7 mouse cellular contexts compared by ENCODE assay signal in genomic region chrX:12007832-12008540, GRCm38 (mm10).
DNase-seq lines count a peak whose midpoint lies in the region; ATAC-seq lines count a peak whose summit lies in the region.

No protein-coding gene starts in this region.

- DNase-seq in liver, embryonic 11.5 days (ENCODE audit: low spot score), result no peak
- DNase-seq in liver, result no peak
- DNase-seq in layer of hippocampus, adult 8-10 months (ENCODE audit: low spot score in 2 of 2), result no peak

- no peaks in the 10 kb centered on the region for H3K9me3 ChIP-seq in liver, embryonic 11.5 days (ENCODE audit: control insufficient read depth, low read length)
- H3K9me3 ChIP-seq in forebrain, embryonic 12.5 days, result no peaks in the 10 kb centered on the region
- no peaks in the 10 kb centered on the region for H3K9me3 ChIP-seq in hindbrain, embryonic 16.5 days (ENCODE audit: control insufficient read depth, low read length)
- no peaks in the 10 kb centered on the region for H3K9me3 ChIP-seq in midbrain, embryonic 16.5 days (replicated peaks; ENCODE audit: control insufficient read depth, low read length, poor library complexity, severe bottlenecking)

- no peak for ATAC-seq in liver, embryonic 11.5 days (replicated peaks; ENCODE audit: low FRiP score)
- ATAC-seq in forebrain, embryonic 12.5 days (ENCODE audit: low FRiP score), result no peak
- ATAC-seq in hindbrain, embryonic 16.5 days, result no peak
- no peak for ATAC-seq in midbrain, embryonic 16.5 days
- ATAC-seq in cerebellum, adult (ENCODE audit: insufficient number of reproducible peaks, low FRiP score, low TSS enrichment), result no peak

- H3K4me2 ChIP-seq in liver, embryonic 11.5 days, result peak overlapping the region; percentile 89
- peak overlapping the region; percentile 61 for H3K4me2 ChIP-seq in forebrain, embryonic 12.5 days
- peak overlapping the region; percentile 77 for H3K4me2 ChIP-seq in hindbrain, embryonic 16.5 days (ENCODE audit: low read length)
- H3K4me2 ChIP-seq in midbrain, embryonic 16.5 days (ENCODE audit: low read length), result peak overlapping the region; percentile 63

- H3K4me3 ChIP-seq in liver, embryonic 11.5 days (ENCODE audit: low read depth, low read length), result no peak overlapping the region
- no peak overlapping the region for H3K4me3 ChIP-seq in forebrain, embryonic 12.5 days (replicated peaks)
- no peak overlapping the region for H3K4me3 ChIP-seq in hindbrain, embryonic 16.5 days (ENCODE audit: low read length)
- H3K4me3 ChIP-seq in midbrain, embryonic 16.5 days (ENCODE audit: low read depth, low read length), result no peak overlapping the region

- peaks cover 46% of the 10 kb centered on the region for H3K27me3 ChIP-seq in liver, embryonic 11.5 days (replicated peaks; ENCODE audit: control insufficient read depth, insufficient read depth, low read length)
- H3K27me3 ChIP-seq in forebrain, embryonic 12.5 days, result peaks cover 64% of the 10 kb centered on the region
- peaks cover 20% of the 10 kb centered on the region for H3K27me3 ChIP-seq in hindbrain, embryonic 16.5 days (replicated peaks; ENCODE audit: control insufficient read depth, insufficient read depth, low read length)
- peaks cover 14% of the 10 kb centered on the region for H3K27me3 ChIP-seq in midbrain, embryonic 16.5 days (ENCODE audit: control insufficient read depth, insufficient read depth, low read depth, low read length)

- H3K4me1 ChIP-seq in liver, embryonic 11.5 days (replicated peaks; ENCODE audit: control insufficient read depth, insufficient read depth, low read length), result peaks cover 16% of the 10 kb centered on the region
- peaks cover 38% of the 10 kb centered on the region for H3K4me1 ChIP-seq in forebrain, embryonic 12.5 days
- H3K4me1 ChIP-seq in hindbrain, embryonic 16.5 days (ENCODE audit: control insufficient read depth, insufficient read depth, low read depth, low read length), result peaks cover 17% of the 10 kb centered on the region
- H3K4me1 ChIP-seq in midbrain, embryonic 16.5 days (ENCODE audit: control insufficient read depth, insufficient read depth, low read length), result peaks cover 10% of the 10 kb centered on the region; the same call in 1 of the 2 replicates

- no peaks in the 10 kb centered on the region for H3K36me3 ChIP-seq in liver, embryonic 11.5 days (ENCODE audit: control insufficient read depth, insufficient read depth, low read length)
- no peaks in the 10 kb centered on the region for H3K36me3 ChIP-seq in forebrain, embryonic 12.5 days (replicated peaks)
- H3K36me3 ChIP-seq in hindbrain, embryonic 16.5 days (ENCODE audit: control insufficient read depth, insufficient read depth, low read length), result no peaks in the 10 kb centered on the region
- H3K36me3 ChIP-seq in midbrain, embryonic 16.5 days (ENCODE audit: control insufficient read depth, insufficient read depth, low read length), result no peaks in the 10 kb centered on the region

- WGBS in liver, embryonic 11.5 days, result 11% methylated on average over 11 of the region's 11 CpGs
- WGBS in forebrain, embryonic 12.5 days, result 6% methylated on average over 11 of the region's 11 CpGs
- WGBS in hindbrain, embryonic 16.5 days, result 13% methylated on average over 11 of the region's 11 CpGs
- WGBS in midbrain, embryonic 16.5 days, result 6% methylated on average over 11 of the region's 11 CpGs

- H3K9ac ChIP-seq in liver, embryonic 11.5 days (ENCODE audit: low read depth, low read length), result no peak overlapping the region
- no peak overlapping the region for H3K9ac ChIP-seq in forebrain, embryonic 12.5 days
- no peak overlapping the region for H3K9ac ChIP-seq in hindbrain, embryonic 16.5 days (ENCODE audit: low read depth, low read length)
- no peak overlapping the region for H3K9ac ChIP-seq in midbrain, embryonic 16.5 days (ENCODE audit: low read depth, low read length)

- peak overlapping the region; percentile 97; the same call in 1 of the 2 replicates for H3K27ac ChIP-seq in liver, embryonic 11.5 days (ENCODE audit: low read depth, low read length)
- peak overlapping the region; percentile 92 for H3K27ac ChIP-seq in forebrain, embryonic 12.5 days
- no peak overlapping the region for H3K27ac ChIP-seq in hindbrain, embryonic 16.5 days (ENCODE audit: low read depth, low read length)
- no peak overlapping the region for H3K27ac ChIP-seq in midbrain, embryonic 16.5 days (ENCODE audit: low read length)

Comparison
In these comparisons a context has a peak if more than half of its experiments do, and no peak if none do; other contexts are left out.
1. H3K27ac ChIP-seq: peak in liver, embryonic 11.5 days (single experiment) and forebrain, embryonic 12.5 days (single experiment); none in hindbrain, embryonic 16.5 days (single experiment) and midbrain, embryonic 16.5 days (single experiment).
2. Peak in every context shown above with its lines, with median percentiles within 50 percentile points of each other: H3K4me2 ChIP-seq.